Mouse (Mus musculus): ENCODE measurements around the gene Gcn1l1.

Gcn1l1 gene

DNA sequence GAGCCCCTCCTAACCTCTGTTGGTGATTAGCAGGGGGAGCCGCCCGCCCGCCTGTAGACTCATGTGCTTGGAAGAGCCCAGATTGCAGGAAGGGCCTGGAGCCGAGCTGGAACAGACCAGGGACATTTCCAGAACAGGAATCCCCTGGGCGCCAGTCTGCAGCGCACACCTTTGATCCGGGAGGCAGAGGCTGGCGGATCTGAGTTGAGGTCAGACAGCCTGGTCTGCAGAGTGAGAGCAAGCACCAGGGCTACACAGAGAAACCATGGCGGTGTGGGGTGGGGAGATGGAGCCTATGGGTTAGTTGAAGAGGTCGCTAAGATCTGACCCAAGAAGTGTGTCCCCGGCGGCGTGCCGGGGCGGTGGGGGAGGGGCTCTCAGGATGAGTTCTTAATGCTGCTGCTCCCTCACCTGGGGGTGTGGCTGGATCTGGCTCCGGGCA, 30.7 kb upstream of the Gcn1l1 start:
- peak; percentile 74 for DNase-seq (ENCODE audit: extremely low read depth, insufficient read length, low spot score)

DNA sequence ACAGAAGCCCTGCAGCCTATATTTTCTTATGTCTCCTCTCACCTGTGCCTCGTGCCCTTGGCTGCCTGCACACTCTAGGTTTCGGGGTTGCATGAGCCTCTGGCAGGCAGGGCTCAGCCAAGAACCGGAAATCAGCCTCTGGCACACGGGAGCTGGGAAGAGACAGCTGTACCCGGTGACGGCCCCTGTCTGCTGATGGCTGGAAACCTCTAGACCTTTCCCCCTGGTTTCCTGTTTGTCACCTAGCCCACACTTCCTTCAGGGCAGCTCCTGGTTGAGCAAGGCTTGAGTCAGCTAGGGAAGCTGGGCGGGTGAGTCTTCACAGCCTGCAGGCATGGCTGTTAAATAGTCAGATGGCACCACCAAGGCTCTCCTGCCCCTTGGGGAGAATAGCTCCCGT, 30.2 kb upstream of the Gcn1l1 start:
- peak; percentile 72 for DNase-seq (ENCODE audit: extremely low read depth, insufficient read length, low spot score)

- peak; percentile 51 for DNase-seq (ENCODE audit: extremely low read depth, insufficient read length, low spot score)
Measured at GRCm38 (mm10) chr5:115535635-115536034, 29.4 kb upstream of the Gcn1l1 start.

DNA sequence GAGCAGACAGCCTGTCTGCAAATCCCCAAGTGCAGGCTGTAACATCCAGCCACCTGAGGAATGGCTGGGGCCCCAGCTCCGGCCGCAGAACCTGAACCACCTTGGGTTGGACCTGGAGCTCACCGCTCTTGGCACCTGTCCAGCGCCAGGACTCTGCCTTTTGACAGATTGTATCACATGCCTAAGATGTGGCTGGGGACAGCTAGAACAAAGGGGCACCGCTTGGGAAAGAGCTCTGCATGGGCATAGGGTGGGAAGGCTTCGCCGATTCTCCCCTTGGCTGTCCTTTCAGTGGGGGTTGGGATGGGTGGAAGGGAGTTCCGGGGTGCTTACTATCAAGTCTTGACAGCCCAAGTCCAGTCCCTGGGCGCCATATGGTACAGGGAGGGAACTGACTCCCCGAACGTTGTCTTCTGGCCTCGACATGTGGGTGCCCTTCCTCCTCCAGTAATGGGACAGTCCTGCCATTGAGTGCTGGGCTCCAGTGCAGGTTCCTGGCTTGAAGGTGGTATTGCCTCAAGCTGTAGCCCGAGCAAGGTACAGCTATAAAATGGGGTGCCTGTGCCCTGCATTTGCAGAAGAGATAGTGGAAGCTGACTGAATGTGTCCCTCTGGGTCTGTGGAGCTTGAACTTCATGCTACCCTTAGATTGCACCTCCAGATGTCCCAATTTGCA, 26.9 kb upstream of the Gcn1l1 start:
- no peak for DNase-seq (ENCODE audit: extremely low read depth, insufficient read length, low spot score)

GRCm38 (mm10) chr5:115538693-115539043, 26.4 kb upstream of the Gcn1l1 start:
- peak; percentile 63 for DNase-seq (ENCODE audit: extremely low read depth, insufficient read length, low spot score)

- DNase-seq (ENCODE audit: extremely low read depth, insufficient read length, low spot score) = no peak
Measured at GRCm38 (mm10) chr5:115542635-115543384, 22.2 kb upstream of the Gcn1l1 start.

DNA sequence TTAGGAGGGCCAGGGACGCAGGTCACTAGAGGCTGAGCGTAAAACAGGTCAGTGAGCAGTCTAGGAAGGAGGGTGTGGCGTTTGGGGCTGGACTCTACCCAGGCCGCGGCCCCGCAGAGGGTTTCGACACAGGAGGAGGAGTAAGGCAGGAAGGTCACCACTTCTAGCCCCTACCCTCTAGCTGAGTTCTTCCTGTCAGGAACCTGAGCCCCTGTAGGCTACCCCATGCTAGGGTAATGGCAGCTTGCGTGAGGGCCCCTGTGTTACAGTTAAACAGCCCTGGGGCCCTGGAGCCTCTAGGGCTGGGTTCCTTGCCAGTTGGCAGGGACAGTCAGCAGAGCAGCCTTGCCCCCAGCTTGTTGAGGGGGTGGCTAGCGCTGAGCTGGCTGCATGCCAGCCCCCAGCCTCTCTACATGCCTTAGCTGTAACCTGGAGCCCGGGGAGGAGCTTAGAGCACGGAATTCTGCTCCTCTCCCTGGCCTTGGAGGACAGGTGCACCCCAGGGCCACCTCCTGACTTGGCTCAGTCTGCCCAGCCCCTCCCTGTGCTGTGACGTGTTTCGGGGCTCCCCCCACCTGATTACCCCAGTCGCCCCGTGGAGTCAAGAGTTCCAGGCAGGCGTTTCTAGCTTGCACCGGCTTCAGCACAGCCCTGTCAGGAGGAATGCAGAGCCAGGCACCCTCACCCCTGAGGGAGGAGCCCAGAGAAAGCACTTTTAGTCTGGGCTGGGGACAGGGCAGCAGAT, 21.4 kb upstream of the Gcn1l1 start:
- DNase-seq (ENCODE audit: extremely low read depth, insufficient read length, low spot score) = peak; percentile 74

GRCm38 (mm10) chr5:115544655-115545185, 20.3 kb upstream of the Gcn1l1 start:
- no peak for DNase-seq (ENCODE audit: extremely low read depth, insufficient read length, low spot score)

DNA sequence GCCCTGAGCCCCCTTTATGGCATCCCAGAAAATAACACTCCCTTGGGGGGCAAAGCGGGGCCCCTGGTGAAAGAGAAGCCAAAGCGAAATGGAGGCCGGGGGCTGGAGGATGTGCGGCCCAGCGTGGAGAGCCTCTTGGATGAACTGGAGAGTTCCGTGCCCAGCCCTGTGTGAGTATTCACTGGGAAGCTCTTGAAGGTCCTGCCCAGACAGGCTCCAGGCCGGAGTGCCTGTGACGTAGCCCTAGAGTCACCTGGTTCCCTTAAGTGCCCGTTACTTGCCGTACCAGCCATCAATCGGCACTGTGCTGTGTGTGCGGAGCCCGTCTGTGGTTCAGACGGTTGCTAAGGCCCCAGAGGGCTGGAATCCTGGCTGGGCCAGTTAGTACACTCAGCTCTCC, 19.4 kb upstream of the Gcn1l1 start:
- no peak for DNase-seq (ENCODE audit: extremely low read depth, insufficient read length, low spot score)

- no peak for DNase-seq (ENCODE audit: extremely low read depth, insufficient read length, low spot score)
Measured at GRCm38 (mm10) chr5:115546536-115546935, 18.5 kb upstream of the Gcn1l1 start.

DNA sequence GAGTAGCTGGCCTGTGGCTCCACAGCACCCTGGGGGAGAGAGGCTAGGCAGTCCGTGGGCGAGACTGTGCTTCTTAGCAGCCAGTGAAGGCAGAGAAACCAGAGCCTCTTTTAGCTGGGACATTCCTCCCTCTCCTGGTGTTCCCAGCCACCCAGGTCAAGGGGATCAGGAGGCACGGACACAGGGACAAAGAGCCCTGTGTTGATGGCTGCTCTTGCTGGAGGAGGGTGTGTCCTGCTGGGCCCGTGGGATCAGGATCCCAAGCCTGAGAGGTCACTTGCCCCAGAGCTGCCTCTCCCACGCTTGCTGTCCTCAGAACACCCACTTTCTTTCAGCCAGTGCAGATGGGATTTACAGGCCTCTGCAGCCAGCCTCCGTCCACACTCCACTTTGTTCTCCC, 18.0 kb upstream of the Gcn1l1 start:
- DNase-seq (ENCODE audit: extremely low read depth, insufficient read length, low spot score) = no peak

DNA sequence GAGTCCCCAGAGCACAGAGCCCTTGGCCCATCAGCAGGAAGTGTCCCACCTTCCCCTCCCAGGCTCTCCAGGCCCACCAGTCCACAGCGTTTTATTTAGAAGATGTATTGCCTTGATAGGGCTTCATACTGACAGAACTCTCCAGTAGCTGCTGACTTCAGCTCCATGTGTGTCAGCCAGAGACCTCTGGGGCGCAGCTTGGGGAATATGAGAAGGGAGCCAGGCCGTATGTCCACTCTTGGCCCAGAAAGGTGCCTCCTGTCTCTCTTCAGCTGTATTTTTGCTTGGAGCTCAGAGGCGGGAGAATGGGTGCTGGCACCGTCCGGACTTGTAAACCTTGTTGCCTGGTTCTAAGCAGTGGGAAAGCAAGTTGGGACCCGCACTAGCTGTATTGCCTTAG, 17.6 kb upstream of the Gcn1l1 start:
- no peak for DNase-seq (ENCODE audit: extremely low read depth, insufficient read length, low spot score)

DNA sequence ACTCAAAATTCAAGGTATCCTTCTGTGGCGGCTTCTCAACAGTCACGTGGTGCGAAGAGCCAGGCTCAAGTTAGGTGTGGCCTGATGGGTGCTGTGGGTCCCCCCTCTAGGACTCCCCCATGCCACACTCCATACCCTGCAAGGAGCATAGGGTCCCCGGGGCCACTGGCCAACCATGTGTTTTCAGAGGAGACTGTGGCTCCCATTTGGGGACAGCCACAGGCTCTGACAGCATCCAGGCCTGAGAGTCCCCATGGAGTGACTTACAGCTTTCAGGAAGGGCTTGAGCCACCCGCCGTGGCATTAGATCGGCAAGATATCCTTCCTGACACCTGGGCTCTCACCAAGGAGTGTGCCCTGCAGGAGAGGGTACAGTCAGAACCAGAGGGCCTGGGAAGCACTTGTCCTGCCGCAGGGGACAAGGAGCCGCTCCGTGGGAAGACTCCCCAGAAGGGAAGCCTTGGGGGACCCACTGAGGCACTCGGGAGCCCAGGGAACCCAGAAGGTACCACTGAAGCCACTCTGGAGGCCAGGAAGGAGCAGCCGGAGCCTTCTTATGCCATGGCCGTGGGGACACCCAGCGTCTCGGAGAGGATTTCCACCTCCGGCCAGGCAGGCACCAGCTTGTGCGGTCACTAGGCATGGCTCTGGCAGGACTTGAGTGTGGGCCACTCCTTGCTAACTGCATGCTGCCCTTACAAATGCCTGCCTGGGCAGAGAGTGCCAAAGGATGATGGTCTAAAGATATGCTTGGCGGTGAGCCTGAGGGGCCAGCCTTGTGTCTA, 16.4 kb upstream of the Gcn1l1 start:
- DNase-seq (ENCODE audit: extremely low read depth, insufficient read length, low spot score) = no peak

DNA sequence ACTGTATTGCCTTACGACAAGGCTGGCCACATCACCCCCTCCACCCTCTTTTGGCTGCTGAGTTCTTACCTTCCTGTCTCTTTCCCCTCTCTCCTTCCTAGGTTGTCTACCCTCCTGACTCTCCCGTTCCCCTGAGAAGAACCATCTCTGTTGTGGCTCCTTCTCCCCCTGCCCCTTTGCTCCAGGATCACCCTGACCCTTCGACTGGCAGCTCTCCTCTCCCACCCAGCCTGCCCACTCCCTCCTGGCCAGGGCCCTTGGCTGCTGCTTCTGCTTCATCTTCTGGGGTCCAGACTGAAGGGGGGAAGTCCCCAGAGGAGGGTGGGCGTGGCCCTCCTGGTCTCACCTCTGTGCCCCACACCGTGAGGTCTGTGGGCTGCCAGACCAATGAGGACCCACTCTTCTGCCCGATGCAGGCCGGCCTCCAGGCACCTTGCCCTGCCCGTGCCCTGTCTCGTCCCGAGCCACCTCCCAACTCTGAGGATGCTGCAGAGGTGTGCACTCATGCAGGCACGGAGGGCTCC, 14.5 kb upstream of the Gcn1l1 start:
- no peak for DNase-seq (ENCODE audit: extremely low read depth, insufficient read length, low spot score)

DNA sequence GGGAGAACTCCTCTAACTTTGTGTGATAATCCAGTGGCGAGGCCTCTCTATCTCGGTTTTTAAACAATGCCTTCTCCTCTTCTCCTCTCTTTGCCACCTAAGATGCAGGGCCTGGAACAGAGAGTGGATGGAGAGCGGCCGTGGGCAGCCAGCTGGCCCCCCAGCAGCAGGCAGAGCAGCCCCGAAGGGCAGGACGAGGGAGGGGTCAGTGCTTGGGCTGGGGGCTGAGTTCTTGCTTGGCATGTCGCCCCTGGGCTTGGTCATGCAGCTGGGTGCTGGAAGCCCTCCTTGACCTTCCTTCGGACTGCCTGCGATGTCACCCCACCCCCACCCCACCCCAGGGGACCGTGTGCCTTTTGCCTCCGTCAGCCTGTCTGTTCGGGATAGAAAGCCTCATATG, 13.7 kb upstream of the Gcn1l1 start:
- no peak for DNase-seq (ENCODE audit: extremely low read depth, insufficient read length, low spot score)

- no peak for DNase-seq (ENCODE audit: extremely low read depth, insufficient read length, low spot score)
Measured at GRCm38 (mm10) chr5:115551799-115552198, 13.3 kb upstream of the Gcn1l1 start.

DNA sequence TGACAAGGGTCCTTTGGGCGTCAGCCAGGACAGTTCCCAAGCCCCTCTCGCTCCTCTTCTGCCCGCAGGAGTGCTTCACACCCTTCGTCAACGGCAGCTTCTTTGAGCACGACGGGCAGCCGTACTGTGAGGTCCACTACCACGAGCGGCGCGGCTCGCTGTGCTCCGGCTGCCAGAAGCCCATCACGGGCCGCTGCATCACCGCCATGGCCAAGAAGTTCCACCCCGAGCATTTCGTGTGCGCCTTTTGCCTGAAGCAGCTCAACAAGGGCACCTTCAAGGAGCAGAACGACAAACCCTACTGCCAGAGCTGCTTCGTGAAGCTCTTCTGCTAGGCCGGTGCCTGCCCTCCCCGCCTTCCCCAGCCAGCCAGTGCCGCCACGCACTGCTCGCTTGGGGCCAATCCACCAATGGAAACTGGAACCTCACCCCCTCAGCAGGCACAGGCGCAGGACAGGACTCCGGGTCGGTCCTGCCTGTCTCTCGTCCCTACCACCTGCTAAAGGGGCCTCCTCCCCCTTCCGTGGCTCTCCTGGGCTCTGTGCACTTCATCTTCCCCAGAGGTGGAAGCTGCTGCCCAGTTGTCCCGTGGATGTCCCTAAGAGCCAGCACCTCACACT, 11.1 kb upstream of the Gcn1l1 start:
- DNase-seq (ENCODE audit: extremely low read depth, insufficient read length, low spot score) = no peak

DNA sequence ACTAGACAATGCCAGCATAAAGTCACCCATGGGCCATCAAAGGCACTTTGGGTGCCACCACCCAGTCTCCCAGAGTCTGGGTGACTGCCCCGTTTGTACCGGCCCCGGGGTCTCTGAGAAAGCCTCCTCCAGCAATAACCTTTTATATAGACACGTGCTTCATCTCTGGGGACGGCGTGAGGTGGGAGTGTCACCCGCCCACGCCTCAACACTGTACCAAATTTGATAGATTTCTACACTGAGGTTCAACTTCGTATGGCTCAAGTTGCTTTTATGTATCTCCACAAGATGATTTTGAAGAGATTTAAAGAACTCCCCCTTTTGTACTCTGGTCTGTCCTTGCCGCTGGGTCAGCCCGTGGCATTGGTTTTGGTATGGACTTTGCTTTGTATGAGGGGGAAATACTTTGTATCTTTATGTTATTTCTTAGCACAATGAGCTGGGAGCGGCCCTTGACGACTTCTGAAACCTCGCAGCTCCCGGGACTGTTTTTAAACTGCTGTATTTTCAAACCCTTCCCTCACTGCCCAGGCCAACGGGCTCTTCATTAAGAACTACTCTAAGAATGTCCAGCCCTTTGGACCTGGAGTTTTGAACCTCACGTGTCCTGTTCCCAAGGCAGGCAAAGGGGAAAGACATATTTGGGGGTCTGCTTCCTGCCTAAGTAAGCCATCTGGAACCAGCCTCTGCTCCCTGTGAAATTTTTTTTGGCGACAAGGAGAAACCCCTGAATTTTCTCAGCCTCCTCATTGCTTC, 10.3 kb upstream of the Gcn1l1 start:
- no peak for DNase-seq (ENCODE audit: extremely low read depth, insufficient read length, low spot score)

GRCm38 (mm10) chr5:115556217-115556616, 8.8 kb upstream of the Gcn1l1 start:
- no peak for DNase-seq (ENCODE audit: extremely low read depth, insufficient read length, low spot score)

Data from 3134 (cell line).